Mouse (Mus musculus) ovary, postnatal 36 days (tissue): ENCODE data around the gene Nop58.
"Not testable (repeated sequence)": the region's sequence is repeated elsewhere in the genome, so short reads cannot be mapped to it uniquely, and the experiment has no call there.

Experiments used
- DNase-seq: peaks from one replicate; pipeline ENCODE4 v3.0.0; 2022; ENCODE audit warnings: low spot score, mixed read lengths

Gene Nop58

DNA sequence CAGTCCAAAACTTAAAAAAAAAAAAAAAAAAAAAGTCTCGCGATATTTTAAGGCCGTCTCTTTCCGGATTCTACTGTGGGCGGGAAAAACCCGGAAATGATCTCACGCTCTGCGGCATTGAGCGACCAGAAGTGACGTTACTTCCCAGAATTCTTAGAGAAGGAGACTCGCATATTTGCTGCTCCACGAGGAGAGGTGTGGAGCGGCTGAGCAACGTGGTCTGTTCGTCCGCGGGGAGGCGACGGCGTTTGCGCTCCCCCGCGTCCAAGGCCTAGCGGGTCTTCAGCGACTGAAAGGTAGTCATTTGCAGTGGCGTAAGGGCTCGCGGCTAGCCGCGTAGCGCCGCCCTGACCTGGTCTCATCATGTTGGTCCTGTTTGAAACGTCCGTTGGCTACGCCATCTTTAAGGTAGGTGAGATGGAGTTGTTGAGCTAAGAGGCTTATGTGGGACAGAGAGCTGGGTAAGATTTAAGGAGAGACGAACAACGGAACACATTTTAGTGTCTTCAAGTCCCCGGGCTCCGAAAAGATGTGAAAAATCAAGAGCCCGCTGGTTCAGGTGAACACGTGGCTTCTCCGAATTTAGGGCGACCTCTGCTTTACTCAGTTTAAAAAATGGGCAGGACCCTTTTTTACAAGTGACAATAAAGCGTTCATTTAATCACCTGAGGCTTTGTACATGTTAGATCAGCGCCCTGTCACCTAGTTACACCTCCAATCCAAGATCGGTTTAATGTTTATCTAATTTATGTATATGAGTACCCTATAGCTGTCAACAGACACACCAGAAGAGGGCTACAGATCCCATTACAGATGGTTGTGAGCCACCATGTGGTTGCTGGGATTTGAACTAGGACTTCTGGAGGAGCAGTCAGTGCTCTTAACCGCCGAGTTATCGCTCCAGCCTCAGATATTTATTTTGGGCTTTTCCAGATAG lies at the start of gene Nop58:
Nop58 (plus strand) TSS at position 153 of the 937 bp plus-strand sequence.
- peak; percentile 79 for DNase-seq

DNA sequence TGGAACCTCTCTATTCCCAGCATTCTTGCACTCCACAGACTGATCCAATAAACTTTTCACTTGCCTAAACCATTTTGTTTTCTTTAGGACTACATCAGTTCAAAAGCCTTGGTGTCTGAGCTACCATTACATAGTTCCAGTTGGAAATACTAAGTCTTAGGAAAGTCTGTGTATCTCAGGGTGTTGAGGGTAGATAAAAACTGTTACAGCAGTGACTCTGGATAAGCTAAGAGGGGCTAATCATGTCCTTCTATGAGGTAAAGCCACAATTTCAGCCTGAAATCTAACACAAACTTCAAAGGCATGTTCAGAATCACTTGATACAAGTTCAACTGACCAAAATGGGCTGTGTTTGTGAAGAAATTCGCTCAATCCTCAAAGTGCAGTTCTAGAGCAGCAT lies 48.4 kb upstream of the Nop58 start:
- DNase-seq = no peak

DNA sequence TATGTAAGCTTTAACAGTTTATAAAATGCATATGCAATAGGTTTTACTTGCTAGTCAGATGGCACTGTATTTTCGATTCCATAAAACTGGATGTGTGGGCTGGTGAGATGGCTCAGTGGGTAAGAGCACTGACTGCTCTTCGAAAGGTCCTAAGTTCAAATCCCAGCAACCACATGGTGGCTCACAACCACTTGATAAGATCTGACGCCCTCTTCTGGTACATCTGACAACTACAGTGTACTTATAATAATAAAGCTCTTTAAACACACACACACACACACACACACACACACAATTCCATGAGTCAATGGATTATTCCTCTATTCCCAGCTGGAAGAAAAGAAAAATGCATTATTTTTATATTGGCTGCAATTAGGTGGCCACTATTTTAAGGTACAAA lies 46.4 kb upstream of the Nop58 start:
- no peak for DNase-seq

DNA sequence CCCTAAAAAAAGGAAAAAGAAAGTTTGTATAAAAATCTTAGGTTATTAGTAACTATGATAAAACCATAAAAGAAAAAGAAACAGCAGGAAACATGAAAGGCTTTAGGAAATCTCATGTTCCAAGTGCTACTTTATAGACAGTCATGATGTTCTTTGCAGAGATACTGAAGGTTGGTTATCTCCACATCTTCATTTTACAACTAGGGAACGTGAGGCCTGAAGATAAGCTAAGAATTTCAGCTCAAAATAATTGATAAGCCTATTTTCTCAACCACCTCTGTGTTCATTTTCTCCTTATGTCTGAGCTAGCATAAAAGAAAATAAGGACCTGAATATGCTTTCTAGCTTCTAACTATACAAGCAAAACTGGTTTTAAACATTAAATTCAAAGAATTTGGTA lies 42.3 kb upstream of the Nop58 start:
- no peak for DNase-seq

DNA sequence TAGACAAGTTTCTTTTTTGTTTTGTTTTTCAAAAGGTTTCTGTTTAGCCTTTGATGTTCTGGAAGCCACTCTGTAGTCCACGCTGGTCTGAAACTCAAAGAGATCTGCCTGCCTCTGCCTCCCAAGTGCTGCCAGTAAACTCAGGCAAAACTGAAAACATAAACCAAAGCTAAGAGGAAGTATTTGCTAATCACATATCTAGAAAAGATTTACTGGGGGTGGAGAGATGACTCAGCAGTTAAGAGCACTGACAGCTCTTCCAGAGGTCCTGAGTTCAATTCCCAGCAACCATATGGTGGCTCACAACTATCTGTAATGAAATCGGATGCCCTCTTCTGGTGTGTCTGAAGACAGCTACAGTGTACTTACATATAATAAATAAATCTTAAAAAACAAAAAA lies 38.3 kb upstream of the Nop58 start:
- DNase-seq = not testable (repeated sequence)

DNA sequence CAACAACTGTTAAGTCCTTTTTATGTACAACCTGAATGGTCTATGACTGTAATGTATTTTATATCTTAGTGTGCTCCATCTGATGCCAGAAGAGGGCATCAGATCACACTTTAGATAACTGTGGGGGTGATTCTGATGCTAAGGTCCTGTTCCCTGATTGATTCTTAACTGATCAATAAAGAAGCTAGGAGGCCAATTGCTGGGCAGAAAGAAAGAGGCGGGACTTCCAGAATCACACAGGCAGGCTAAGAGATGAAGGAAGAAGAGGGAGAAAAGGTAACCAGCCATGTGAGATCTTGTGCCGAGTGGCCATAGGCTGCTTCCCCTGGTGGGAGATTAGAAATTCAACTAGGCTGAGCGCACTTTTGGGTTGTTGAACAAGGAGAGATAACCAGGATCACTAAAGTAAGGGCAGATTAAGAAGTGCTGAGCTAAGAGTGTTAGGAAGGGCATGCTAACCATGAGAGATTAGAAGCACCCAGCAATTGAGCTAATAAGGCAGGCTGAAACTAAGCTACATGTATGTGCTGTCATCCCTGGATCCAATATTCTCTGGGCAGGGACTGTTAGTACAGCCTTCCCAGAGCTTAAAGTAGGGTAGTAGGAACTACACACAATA lies 33.5 kb upstream of the Nop58 start:
- no peak for DNase-seq

DNA sequence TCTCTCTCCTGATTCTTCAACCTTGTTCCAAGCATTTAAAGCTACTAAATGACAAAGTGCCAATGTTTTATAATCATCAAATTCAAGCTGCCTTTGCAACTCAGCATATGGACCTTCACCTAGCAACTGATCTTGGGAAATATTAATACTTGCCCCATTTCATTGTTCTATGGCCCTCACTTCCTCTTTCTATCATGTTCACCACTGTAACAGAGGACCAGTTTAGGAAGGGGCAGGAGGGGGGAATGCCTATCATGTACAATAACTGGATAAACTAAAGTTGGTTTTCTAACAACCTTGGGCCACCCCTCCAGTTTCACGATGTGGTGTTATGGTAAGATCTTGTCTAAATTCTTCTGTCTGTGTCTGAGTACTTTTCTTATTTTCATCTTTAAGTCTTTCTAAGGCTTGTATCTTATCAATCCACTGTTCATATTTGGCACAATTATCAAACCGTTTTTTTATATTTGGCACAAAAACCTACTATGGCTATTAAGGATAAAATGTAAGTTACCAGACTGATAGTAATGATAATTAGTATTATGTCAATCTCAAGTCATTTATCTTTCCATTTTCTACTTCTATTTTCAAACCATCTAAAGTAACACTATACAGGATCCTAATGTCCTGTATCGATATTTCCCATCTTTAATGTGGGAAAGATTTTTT lies 31.4 kb upstream of the Nop58 start:
- no peak for DNase-seq

DNA sequence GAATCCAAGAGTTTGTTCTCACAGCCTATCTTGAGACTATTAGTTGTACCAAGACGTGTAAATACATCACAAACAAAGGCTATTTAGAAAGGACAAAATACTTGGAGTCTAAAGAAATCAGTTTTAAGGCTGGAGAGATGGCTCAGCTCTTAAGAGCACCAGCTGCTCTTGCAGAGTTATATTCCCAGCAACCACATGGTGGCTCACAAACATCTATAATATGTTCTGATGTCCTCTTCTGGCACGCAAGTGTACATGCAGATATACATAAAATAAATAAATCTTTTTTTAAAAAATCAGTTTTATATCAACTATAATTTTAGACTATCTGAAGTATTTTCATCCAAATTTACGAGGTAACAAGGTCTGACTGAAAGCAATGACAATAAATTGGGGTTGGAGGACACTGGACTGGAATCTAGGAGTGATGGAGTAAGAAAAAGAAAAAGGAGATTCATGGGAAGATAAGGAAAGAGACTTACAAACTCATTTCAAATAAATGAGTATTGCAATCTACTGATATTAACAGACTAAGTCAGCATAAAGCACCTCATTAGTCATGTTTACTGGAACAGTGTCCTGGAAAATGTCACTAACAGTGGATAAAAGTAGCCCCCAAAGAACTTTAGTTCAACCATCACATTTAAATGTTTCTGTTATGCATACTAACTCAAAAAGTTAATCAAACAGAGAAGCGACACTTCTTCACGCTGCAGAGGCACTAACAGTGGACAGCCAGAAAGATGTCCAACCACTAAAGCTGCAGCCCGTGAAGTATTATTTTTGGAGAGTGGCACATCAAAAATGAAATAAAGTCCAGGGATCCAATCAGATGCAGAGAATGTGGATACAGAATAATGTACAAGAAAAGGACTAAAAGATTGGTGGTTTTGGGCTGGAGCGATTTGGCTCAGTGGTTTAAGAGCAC lies 28.3 kb upstream of the Nop58 start:
- no peak for DNase-seq

DNA sequence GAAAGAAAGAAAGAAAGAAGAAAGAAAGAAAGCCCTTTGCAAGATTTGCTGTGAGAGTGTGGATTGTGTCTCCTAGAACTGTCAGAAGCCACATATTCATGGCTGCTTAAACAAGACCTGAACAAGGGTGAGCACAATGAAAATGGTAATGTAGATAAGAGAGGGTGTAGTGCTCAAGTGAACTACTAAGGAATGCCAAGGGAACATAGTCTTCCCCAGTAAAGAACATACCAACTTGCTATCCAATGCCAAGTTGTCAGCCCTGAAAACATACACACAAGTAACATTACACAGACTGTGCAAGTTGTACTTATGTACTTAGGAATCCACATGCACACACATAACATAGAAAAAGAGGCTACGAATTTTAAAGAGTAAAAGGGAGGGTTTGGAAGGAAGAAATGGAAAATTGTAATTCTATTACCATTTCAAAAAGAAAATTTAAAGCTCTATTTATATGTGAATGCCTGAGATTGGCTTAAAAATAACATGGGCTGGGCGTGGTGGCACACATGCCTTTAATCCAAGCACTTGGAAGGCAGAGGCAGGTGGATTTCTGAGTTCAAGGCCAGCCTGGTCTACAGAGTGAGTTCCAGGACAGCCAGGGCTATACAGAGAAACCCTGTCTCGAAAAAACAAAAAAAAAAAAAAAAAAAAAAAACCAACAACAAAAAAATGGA lies 21.2 kb upstream of the Nop58 start:
- DNase-seq = no peak

DNA sequence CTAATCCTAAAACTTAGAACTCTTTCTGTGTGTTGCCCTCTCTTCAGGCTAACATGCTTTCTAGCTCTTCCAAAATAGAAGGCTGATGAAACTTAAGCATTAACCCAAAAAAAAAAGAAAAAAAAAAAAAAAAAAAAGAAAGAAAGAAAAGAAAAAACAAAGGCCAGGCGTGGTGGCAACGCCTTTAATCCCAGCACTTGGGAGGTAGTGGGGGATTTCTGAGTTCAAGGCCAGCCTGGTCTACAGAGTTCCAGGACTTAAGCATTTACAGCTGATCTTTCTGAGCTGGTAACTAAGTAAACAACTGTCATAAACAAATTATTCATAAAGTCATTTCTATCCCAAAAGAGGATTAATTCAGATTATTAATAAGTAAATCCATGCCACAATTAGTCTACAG lies 15.9 kb upstream of the Nop58 start:
- DNase-seq = no peak

DNA sequence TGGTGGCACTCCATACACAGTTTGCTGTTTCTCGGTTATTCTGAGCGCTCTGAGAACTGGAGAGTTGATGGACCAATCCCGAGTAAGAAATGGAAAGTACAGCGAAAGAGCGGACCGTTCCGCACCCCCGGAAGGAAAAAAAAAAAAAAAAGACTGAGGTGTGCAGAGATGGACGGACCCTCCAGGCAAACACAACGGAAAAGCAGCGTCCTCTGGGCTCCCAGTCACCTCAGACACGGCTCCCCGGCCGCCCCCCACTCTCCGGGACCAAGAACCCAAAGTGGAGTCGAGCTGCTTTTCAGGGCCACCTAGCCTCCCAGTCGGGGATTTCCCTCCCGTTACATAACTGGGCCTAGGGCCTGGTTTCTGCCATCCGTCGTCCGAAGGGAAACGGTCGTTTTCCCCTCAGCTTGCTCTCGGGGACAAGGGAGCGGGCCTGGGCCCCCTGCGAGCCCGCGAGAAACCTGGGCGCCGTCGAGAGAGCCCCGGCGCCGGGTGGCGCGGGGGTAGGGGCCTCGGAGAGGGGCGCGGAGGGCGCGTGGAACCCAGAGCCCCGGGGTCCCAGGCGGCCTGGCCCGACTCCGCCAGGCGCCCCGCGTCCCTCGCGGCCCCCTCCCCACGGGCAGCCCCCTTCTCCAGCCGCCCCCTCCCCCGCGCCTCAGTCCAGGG lies 14.7 kb upstream of the Nop58 start:
- peak; percentile 34 for DNase-seq

DNA sequence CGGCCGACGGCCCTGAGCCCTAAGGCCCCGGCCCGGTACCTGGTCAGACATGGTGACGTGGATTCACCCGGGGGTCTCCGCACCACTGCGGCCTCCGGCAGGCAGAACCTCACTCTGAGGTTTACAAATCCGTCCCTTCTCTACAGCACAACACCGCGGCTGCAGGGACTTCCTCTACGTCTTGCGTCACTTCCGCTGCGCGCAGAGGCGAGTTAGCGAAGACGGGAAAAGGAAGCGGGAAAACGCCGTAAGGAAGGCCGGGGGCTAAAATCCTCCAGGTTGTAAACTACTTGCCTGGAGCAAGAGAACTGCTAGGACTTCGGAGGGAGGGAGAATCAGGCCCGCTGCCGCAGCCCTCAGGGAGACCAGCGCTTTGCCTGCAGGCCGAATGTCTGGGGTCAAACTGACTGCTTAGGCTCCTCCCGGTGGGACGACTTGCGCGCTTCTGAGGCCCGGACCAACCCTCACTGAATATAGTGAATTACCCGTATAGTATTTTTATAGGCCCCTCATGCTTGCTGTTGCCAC lies 14.1 kb upstream of the Nop58 start, which contains the start of gene Sumo1:
Sumo1 (minus strand) TSS at position 194 of the 528 bp plus-strand sequence.
- DNase-seq = peak; percentile 83

DNA sequence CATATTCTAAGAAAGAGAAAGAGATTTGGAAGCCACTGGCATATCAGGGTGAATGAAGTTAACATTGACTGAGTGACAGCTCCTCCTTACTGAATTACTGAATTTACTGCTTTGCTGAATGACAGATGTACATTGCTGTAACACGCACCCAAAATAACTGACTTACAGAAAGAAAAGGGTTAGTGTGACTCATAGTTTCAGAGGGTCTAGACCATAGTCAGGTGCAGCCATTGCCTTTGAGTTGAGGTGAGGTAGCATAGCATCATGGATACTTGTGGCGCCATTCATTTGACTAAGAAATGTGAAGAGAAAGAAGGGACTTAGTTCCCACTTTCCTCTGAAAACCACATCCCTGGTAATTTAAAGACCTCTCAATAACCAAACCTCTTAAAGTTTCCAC lies 11.1 kb upstream of the Nop58 start:
- no peak for DNase-seq

DNA sequence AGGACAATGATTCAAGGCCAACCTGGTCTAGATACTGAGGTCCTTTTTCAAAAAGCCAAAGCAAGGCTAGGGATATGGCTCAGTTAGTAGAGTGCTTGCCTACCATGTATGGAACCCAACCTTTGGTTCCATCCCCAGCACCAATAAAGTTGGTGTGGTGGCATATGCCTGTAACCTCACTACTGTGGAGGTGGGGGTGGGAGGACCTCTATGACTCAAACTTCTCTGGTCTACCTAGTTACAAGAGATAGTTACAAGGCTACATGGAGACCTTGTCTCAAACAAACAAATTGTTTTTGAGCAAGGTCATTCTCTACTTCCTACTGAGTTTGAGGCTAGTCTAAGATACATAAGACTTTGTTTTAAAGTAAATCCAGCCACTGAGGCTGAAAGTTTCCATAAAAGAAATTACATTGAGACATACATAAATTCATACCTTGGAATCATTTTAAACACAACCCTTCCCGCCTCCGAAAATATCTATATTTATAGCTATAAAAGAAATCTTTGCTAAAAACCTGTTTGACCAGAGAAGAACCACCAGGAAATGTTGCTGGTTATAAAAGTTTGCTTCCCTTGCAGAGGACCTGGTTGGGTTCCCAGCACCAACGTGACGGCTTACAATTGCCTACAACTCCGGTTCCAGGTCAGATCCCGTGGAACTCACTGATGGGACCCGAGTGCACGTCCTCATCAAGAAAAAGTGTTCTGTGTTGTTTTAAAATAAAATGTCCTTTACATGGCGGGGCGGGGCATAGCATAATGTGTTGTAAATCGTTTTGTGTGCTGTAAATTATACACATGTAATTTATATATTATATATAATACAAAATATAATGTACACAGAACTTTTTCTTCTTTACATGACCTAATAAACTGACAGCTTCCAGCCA lies 599 bp upstream of the Nop58 start:
- peak; percentile 11 for DNase-seq

DNA sequence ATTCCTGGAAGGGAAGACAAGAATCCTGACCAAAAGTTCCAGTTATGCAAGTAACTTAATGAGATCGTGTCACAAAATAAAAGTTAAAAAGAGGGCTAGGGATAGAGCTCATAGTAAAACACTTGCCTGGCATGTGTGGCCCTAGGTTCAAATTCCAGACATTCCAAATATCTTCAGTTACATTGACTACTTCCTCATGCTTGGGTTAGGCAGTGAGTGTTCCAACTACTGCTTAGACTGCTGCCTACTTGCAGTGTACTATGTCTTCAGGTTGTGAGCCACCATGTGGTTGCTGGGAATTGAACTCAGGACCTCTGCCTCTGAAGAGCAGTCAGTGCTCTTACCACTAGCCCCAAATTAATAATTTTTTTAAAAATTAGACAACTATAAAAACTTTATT lies 2.7 kb downstream of the Nop58 start:
- DNase-seq = no peak

DNA sequence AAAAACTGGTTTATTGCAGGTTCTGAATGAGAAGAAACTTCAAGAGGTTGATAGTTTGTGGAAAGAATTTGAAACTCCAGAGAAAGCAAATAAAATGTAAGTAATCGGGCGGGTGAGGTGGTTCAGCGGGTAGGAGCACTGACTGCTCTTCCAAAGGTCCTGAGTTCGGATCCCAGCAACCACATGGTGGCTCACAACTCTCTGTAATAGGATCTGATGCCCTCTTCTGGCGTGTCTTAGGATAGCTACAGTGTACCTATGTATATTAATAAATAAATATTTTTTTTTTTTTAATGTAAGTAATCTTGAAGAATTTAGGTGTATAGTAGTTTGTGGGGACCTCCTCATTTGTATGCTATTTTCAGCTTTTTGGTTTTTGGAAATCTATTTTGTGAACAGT lies 5.7 kb downstream of the Nop58 start:
- DNase-seq = no peak

DNA sequence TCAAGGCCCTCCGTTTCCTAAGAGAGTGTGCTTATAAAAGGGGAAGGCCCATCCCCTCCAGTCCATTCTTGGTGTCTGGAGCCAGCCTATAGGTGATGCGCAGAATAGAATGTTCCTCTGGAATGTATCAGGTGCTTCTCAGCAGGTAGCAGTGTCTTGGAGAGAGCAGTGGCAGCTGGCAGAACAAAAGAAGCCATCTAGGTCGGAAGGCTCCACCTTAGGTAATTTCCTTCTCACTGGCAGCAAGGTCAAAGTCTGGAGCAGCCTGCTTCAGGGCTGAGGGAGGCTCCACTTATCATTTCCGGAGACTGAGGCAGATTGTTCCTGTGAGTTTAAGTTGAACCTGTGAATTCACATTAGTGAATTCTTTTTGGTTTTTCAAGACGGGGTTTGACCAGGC lies 13.0 kb downstream of the Nop58 start:
- no peak for DNase-seq

DNA sequence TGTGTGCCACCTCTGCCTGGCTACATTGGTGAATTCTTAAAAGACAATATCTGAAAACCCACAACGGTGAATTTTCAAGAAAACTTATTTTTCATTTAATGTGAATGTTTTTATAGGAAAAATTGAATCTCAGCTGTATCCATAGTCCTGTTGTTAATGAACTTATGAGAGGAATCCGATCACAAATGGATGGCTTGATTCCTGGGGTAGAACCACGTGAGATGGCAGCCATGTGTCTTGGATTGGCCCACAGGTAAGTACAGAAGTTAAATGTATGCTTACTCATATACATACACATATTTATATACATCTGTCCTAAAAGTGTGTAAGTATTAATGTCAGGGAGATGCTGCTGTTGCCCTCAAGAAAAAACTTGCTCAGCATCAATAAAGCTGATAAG lies 13.4 kb downstream of the Nop58 start:
- no peak for DNase-seq

DNA sequence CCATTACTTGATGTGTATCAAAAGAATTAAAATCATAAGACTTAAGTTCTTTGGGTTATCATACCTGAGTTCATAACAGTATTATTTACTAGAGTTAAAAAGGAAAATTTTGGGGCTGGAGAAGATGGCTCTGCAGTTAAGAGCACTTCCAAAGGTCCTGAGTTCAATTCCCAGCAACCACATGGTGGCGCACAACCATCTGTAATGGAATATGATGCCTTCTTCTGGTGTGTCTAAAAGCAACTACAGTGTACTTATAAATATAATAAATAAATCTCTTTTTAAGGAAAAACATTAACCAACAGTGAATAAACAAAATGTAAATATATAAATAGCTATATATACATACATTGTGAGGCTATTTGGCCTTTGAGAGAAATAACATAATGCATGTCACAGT lies 17.0 kb downstream of the Nop58 start:
- peak; percentile 10 for DNase-seq
